In the genomic region with DNA sequence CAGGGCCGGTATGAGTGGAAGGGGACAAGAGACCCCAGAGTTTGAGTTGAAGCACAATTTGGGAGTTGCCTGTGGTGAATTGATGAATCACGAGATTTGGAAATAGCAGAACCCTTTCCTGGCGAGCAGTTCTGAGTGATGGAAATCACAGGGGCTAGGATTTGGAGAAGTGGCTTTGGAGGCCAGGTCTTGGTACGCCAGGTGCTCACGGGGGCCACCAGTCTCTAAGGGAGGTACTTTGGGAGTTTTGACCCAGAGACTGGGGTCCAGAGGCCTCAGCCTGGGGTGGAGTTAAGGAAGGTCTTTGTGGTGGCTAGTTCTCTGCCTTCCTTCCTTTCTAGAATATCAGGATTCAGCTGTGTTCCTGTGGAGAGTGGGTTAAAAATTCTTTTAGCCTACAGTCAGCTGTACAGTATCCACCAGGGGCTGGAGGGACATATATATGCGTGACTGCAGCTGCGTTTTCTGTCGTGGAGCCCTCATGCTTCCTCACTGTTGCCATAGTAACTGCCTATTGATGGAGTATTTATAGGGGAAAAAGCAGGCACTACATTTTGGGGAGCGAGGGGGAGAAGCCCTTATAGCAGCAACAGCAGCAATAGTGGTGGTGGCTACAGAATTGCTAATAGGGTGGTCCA, we compare ENCODE assay signal across 9 mouse cellular contexts. TPM values are rescaled to one million over a fixed set of nuclear protein-coding genes. Genes with fewer than 3 reads are reported as not detected.
DNase-seq lines count a peak whose midpoint lies in the region; ATAC-seq and TF ChIP-seq lines count a peak whose summit lies in the region.
"Had no signal": no experiment of that assay in that cellular context is flagged by ENCODE, and none has a peak within 500 bp of the region (broad histone marks: within the 10 kb centered on the region; RNA-seq: fewer than 3 reads in every experiment).

No protein-coding gene starts in this region.

- H3K36me3 ChIP-seq in heart, adult 2 months (ENCODE audit: control insufficient read depth, insufficient read depth, low read length): no peaks in the 10 kb centered on the region
- no peaks in the 10 kb centered on the region for H3K36me3 ChIP-seq in ES-E14 (ENCODE audit: control insufficient read depth, insufficient read depth, low read length, poor library complexity, severe bottlenecking)
- H3K36me3 ChIP-seq in heart, embryonic 15.5 days: no peaks in the 10 kb centered on the region

- peak overlapping the region; percentile 63 for H3K27ac ChIP-seq in heart, adult 2 months
- no peak overlapping the region for H3K27ac ChIP-seq in ES-E14 (ENCODE audit: insufficient read depth, low read depth, low read length, poor library complexity, severe bottlenecking)
- no peak overlapping the region for H3K27ac ChIP-seq in heart, embryonic 15.5 days

- intact Hi-C loops in heart, adult 2 months (cut with DNase I): loop anchor here (5.0 kb wide), 1 partner anchor 49 kb away; no protein-coding TSS in a partner anchor

- in situ Hi-C loops in ES-E14 (cut with MboI; ENCODE audit: low sequenced_read_pairs in 2 of 2, unreplicated experiment in 2 of 2): loop anchor here in 1 of 2 experiments (25.0 kb wide), 1 partner anchor 301 kb away; a partner anchor contains a TSS

- peak overlapping the region; percentile 77 for H3K4me2 ChIP-seq in heart, embryonic 15.5 days

- no peak for TF ChIP-seq CTCF in heart, adult 2 months (IDR thresholded peaks at IDR 0.05)

- no peak for TF ChIP-seq EP300 in heart, adult 2 months (IDR thresholded peaks at IDR 0.05; ENCODE audit: insufficient read depth, low read depth, low read length)

- H3K9ac ChIP-seq in heart, adult 2 months (ENCODE audit: low read depth, low read length): peak overlapping the region; percentile 67
- 0 out of 2 replicates have a peak overlapping the region, but pooled peaks have one; percentile 23 for H3K9ac ChIP-seq in ES-E14 (ENCODE audit: insufficient read depth, low read depth, low read length, poor library complexity, severe bottlenecking)
- peak overlapping the region; percentile 47; the same call in 1 of the 2 replicates for H3K9ac ChIP-seq in heart, embryonic 15.5 days

- no peaks in the 10 kb centered on the region; the same call in 1 of the 2 replicates for H3K4me1 ChIP-seq in heart, adult 2 months (ENCODE audit: control insufficient read depth, insufficient read depth, low read length)
- H3K4me1 ChIP-seq in ES-E14 (ENCODE audit: control insufficient read depth in 2 of 2, insufficient read depth in 2 of 2, low read length in 2 of 2, poor library complexity in 1 of 2): no peaks in the 10 kb centered on the region
- H3K4me1 ChIP-seq in heart, embryonic 15.5 days (replicated peaks): no peaks in the 10 kb centered on the region

- ATAC-seq in heart, embryonic 15.5 days (replicated peaks; ENCODE audit: insufficient number of reproducible peaks, insufficient read depth, low FRiP score, low read depth): no peak

- peak overlapping the region; percentile 49 for H3K4me3 ChIP-seq in heart, adult 2 months
- peak overlapping the region; percentile 77 to 78 for H3K4me3 ChIP-seq in ES-E14 (ENCODE audit: insufficient read depth in 1 of 2, low read depth in 1 of 2, low read length in 2 of 2, poor library complexity in 1 of 2, severe bottlenecking in 1 of 2)
- peak overlapping the region; percentile 54 for H3K4me3 ChIP-seq in heart, embryonic 15.5 days

- 28% methylated on average over 9 of the region's 9 CpGs for WGBS in heart, adult 2 months
- WGBS in heart, embryonic 15.5 days: 39% methylated on average over 9 of the region's 9 CpGs

- TF ChIP-seq POLR2A in heart, adult 2 months (IDR thresholded peaks at IDR 0.05; ENCODE audit: insufficient read depth, low read depth, low read length): no peak

- H3K9me3 ChIP-seq in ES-E14 (ENCODE audit: control insufficient read depth, insufficient read depth, low read depth, low read length): no peaks in the 10 kb centered on the region
- no peaks in the 10 kb centered on the region for H3K9me3 ChIP-seq in heart, embryonic 15.5 days (replicated peaks)

- no peaks in the 10 kb centered on the region for H3K27me3 ChIP-seq in heart, adult 2 months (ENCODE audit: control insufficient read depth, insufficient read depth, low read length)
- peaks cover 30% of the 10 kb centered on the region for H3K27me3 ChIP-seq in heart, embryonic 15.5 days

- H3K79me2 ChIP-seq in heart, adult 2 months (replicated peaks; ENCODE audit: control insufficient read depth, insufficient read depth, low read length): no peaks in the 10 kb centered on the region

- no peak for DNase-seq in heart, adult 2 months
- no peak for DNase-seq in heart, adult 8-10 months (ENCODE audit: low spot score)
- DNase-seq in ES-E14 (ENCODE audit: low read depth, low spot score) (no peak), adipocyte (ENCODE audit: low spot score) (no peak)
- peak; percentile 21 for DNase-seq in mesoderm, embryonic 11.5 days (ENCODE audit: low read depth, low spot score)
- DNase-seq in thymus, postnatal 0 days (ENCODE audit: low spot score): no peak
- DNase-seq in adrenal gland, postnatal 14 days: no peak

TF ChIP-seq in ES-E14, 5 proteins besides CTCF, POLR2A, EP300 and RAD21:
- no peak for TF ChIP-seq CHD2 (IDR thresholded peaks at IDR 0.05; ENCODE audit: low read depth, low read length)
- TF ChIP-seq HCFC1 (IDR thresholded peaks at IDR 0.05; ENCODE audit: borderline replicate concordance, insufficient read depth, low read length): no peak
- TF ChIP-seq ZNF384 (IDR thresholded peaks at IDR 0.05; ENCODE audit: low read depth, low read length): no peak
- TF ChIP-seq MAFK (IDR thresholded peaks at IDR 0.05; ENCODE audit: insufficient read depth, low read depth, low read length): no peak
- TF ChIP-seq ZC3H11A (IDR thresholded peaks at IDR 0.05; ENCODE audit: borderline replicate concordance, low read depth, low read length): no peak

RNA-seq across cellular contexts. Expression of a gene that starts 1.0 kb away (rescaled TPM):
- 1 to 10 TPM; 4.5 to 6.8 TPM for total RNA-seq in heart, adult 2 months (2021)
- polyA plus RNA-seq in heart, adult 2 months (2012; rRNA removed): 4.9 and 6.7 TPM in 2 replicates
- 1 to 10 TPM; 4.0 to 7.3 (median 5.3) TPM for total RNA-seq in heart, adult 8-10 months (2022)
- 3.0 and 3.1 TPM in 2 replicates for total RNA-seq in ES-E14 (2012; rRNA removed)
- 8.4 and 10.3 TPM in 2 replicates for polyA plus RNA-seq in heart, embryonic 15.5 days (2015; fragmentation: Nextera tagmentation; extraction: Ambion mirVana)
- polyA plus RNA-seq in thymus, postnatal 0 days (2015; fragmentation: Nextera tagmentation; extraction: Ambion mirVana): 1.7 TPM in 2 replicates
- 22.9 and 25.2 TPM in 2 replicates for total RNA-seq in adrenal gland, postnatal 14 days (2021)

RNA-seq across cellular contexts. Expression of a gene that starts 9.4 kb away (rescaled TPM):
- total RNA-seq in heart, adult 2 months (2021): not detected
- polyA plus RNA-seq in heart, adult 2 months (2012; rRNA removed): not detected in 2 replicates
- not detected for total RNA-seq in heart, adult 8-10 months (2022)
- not detected in 2 replicates for total RNA-seq in ES-E14 (2012; rRNA removed)
- polyA plus RNA-seq in heart, embryonic 15.5 days (2015; fragmentation: Nextera tagmentation; extraction: Ambion mirVana): not detected in 2 replicates
- not detected in 2 replicates for polyA plus RNA-seq in thymus, postnatal 0 days (2015; fragmentation: Nextera tagmentation; extraction: Ambion mirVana)
- not detected in 2 replicates for total RNA-seq in adrenal gland, postnatal 14 days (2021)
- total RNA-seq: liver, adult 2 months had no signal
- polyA plus RNA-seq: liver, adult 2 months had no signal

RNA-seq across cellular contexts. Expression of a gene that starts 28.3 kb away (rescaled TPM):
- total RNA-seq in heart, adult 2 months (2021): not detected
- polyA plus RNA-seq in heart, adult 2 months (2012; rRNA removed): 0.04 and 0.09 TPM in 2 replicates
- not detected for total RNA-seq in heart, adult 8-10 months (2022)
- not detected in 2 replicates for total RNA-seq in ES-E14 (2012; rRNA removed)
- 0.04 and 0.11 TPM in 2 replicates for polyA plus RNA-seq in heart, embryonic 15.5 days (2015; fragmentation: Nextera tagmentation; extraction: Ambion mirVana)
- polyA plus RNA-seq in thymus, postnatal 0 days (2015; fragmentation: Nextera tagmentation; extraction: Ambion mirVana): 0.17 and 0.27 TPM in 2 replicates
- total RNA-seq in adrenal gland, postnatal 14 days (2021): 0.15 and 0.22 TPM in 2 replicates
- total RNA-seq: liver, adult 2 months had no signal
- polyA plus RNA-seq: liver, adult 2 months had no signal

RNA-seq across cellular contexts. Expression of a gene that starts 42.6 kb away (rescaled TPM):
- total RNA-seq in heart, adult 2 months (2021): not detected
- polyA plus RNA-seq in heart, adult 2 months (2012; rRNA removed): 0.04 and 0.29 TPM in 2 replicates
- total RNA-seq in heart, adult 8-10 months (2022): not detected
- 0.22 and 0.32 TPM in 2 replicates for total RNA-seq in ES-E14 (2012; rRNA removed)
- not detected in 2 replicates for polyA plus RNA-seq in heart, embryonic 15.5 days (2015; fragmentation: Nextera tagmentation; extraction: Ambion mirVana)
- polyA plus RNA-seq in thymus, postnatal 0 days (2015; fragmentation: Nextera tagmentation; extraction: Ambion mirVana): 0.09 and 0.14 TPM in 2 replicates
- total RNA-seq in adrenal gland, postnatal 14 days (2021): 0.26 and 0.52 TPM in 2 replicates
